Mouse (Mus musculus): Measurements from ENCODE around the gene Rnf34.

Gene Rnf34

GRCm38 (mm10) chr5:122899777-122900557, 50.1 kb downstream of the Rnf34 start:
- DNase-seq (ENCODE audit: low spot score in 2 of 2), result peak; percentile 91 to 92

- DNase-seq (ENCODE audit: low spot score in 2 of 2), result no peak
Observed at GRCm38 (mm10) chr5:122900558-122901171, 50.8 kb downstream of the Rnf34 start.

- DNase-seq (ENCODE audit: low spot score in 2 of 2), result no peak
Observed at GRCm38 (mm10) chr5:122901179-122901578, 51.3 kb downstream of the Rnf34 start.

GRCm38 (mm10) chr5:122901666-122902065, 51.8 kb downstream of the Rnf34 start:
- DNase-seq (ENCODE audit: low spot score in 2 of 2), result no peak

GRCm38 (mm10) chr5:122902228-122902627, 52.4 kb downstream of the Rnf34 start:
- no peak for DNase-seq (ENCODE audit: low spot score in 2 of 2)

GRCm38 (mm10) chr5:122903165-122903564, 53.3 kb downstream of the Rnf34 start:
- DNase-seq (ENCODE audit: low spot score in 2 of 2), result no peak

- no peak for DNase-seq (ENCODE audit: low spot score in 2 of 2)
Observed at GRCm38 (mm10) chr5:122907182-122907581, 57.3 kb downstream of the Rnf34 start.

- no peak for DNase-seq (ENCODE audit: low spot score in 2 of 2)
Observed at GRCm38 (mm10) chr5:122908001-122908400, 58.2 kb downstream of the Rnf34 start.

GRCm38 (mm10) chr5:122909481-122909880, 59.6 kb downstream of the Rnf34 start:
- DNase-seq (ENCODE audit: low spot score in 2 of 2), result no peak

GRCm38 (mm10) chr5:122912863-122913262, 63.0 kb downstream of the Rnf34 start:
- DNase-seq (ENCODE audit: low spot score in 2 of 2), result no peak

- no peak for DNase-seq (ENCODE audit: low spot score in 2 of 2)
Observed at GRCm38 (mm10) chr5:122916147-122916546, 66.3 kb downstream of the Rnf34 start.

GRCm38 (mm10) chr5:122917982-122918711, 68.3 kb downstream of the Rnf34 start:
- DNase-seq (ENCODE audit: low spot score in 2 of 2), result no peak

GRCm38 (mm10) chr5:122920557-122920956, 70.7 kb downstream of the Rnf34 start:
- no peak for DNase-seq (ENCODE audit: low spot score in 2 of 2)
